Mouse (Mus musculus) fibroblast of lung, adult 2 months (primary cell): ENCODE measurements at regions not wholly inside any gene's neighbourhood (a gene's known extent, or its start where the extent isn't known, plus 50 kb on each side); places are given as distances from the start of the nearest gene placed in this dataset.

Source experiments
- DNase-seq: peaks from one replicate; pipeline ENCODE4 v3.0.0-alpha.2; 2011; ENCODE audit warnings: low read depth

DNA sequence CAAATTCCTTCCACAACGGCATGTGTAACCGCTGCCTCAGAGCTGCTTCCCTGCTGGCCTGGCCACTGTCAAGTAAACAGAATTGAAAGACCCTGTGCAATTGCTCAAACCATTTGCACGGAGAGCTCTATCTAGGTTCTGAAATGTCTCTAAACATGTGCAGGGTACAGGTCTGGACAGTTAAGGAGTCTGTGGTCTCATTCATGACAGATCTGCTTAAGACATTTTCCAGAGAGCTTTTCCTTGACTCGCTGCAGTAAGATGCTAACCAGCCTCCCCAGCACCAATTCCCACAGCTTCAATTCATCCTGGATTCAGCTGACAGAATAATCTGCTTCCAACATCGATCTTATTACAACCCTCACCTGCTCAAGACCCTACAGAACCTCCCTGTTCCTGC lies 235.1 kb upstream of the Mpped2 start:
- DNase-seq = no peak

DNA sequence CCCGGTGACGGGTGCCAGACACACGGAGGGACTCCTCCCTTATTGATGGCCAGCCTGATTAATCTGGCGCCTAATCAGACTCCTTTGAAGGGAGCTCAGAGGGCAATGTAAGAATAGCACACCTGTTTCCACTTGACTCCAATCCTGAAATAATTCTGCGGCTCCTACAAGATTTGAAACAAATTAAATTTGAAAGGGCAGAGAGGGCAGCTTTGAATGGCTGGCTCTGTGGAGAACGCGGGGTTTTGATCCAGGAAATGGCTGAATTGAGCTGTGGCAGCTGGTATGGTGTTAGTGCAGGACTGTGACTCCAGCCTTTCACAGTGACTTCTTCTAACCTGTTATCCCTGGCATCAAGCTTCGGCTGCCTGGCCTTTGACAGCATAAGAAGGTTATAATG lies 232.0 kb upstream of the Mpped2 start:
- DNase-seq = no peak

DNA sequence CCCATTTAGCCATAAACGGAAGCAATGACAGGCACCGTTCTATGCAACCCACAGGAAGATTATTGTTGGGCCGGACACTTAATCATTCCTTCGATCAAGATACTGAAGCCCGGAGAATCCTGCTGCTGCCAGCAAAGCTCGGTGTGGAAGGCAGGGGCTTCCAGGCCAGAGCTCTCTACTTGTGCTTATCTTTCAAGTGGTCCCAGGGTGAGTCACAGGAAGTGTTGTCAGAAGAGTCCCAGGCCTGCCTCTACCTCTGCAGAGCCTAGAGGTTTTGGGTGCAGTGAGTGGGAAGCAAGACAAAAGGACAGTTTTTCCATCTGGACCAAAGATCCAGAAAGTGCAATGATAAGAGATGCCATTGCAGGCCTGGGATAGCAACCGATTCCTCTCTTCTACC lies 231.6 kb upstream of the Mpped2 start:
- DNase-seq = no peak

DNA sequence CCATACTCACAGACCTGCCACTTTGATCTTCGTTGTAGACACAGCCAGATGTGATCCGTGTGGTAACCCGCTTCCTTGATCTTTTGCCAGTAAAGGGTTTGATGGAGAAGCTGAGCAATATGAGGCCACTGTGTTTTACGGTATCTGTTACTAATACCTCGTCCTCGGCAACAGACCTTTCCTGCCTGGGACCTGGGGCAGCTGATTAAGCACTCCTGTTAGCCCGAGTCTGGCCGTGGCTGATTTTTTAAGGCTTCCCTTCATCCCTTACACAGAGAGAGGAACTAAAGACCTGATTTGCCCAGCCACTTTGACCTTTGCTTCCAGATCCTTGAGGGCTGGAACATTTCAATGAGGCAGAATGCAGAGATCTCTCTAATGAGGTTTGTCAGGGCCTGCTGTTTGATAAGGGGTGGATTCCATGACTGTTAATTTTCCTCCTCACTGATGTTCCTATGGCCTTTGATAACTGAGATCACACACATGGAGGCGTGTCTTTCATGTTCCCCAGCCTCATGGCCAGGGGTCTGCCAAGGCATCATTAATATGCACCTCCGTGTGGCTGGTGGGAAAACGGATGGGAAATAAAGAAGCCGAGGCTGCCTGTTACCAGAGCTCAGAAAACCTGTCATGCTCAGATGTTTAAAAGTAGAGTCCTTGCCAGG lies 231.0 kb upstream of the Mpped2 start:
- DNase-seq = no peak

DNA sequence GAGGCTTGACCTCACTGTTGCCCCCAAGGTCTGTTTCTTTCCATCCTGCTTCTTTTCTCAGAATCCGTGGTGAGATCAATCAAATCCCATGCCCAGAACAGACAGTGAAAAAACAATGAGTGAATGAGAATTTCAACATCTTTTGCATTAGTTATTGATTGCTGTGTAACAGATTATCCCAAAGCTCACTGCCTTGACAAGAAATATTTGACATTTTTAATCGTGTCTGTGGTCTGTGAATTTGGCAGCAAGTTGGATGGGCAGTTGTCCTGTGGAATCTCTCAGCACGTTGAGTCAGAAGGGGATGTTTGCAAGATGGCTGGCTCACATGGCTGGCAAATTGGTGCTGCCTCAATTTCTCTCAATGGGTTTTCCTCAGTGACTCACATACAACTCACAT lies 228.0 kb upstream of the Mpped2 start:
- DNase-seq = no peak

DNA sequence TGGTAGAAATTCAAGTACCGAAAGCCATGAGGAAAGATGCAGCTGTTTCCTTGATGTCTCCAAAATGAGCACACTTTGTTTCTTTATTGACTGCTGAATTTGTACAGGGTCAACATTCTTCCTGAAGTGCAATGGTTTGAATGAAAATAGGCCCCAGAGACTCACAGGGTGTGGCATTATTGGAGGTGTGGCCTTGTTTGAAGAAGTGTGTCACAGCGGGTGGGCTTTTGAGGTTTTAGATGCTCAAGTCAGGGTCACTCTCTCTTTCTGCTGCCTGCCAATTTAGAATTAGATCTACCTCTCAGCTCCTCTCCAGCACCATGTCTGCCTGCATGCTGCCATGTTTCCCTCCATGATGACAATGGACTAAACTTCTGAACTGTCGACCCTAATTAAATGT lies 227.2 kb upstream of the Mpped2 start:
- no peak for DNase-seq

DNA sequence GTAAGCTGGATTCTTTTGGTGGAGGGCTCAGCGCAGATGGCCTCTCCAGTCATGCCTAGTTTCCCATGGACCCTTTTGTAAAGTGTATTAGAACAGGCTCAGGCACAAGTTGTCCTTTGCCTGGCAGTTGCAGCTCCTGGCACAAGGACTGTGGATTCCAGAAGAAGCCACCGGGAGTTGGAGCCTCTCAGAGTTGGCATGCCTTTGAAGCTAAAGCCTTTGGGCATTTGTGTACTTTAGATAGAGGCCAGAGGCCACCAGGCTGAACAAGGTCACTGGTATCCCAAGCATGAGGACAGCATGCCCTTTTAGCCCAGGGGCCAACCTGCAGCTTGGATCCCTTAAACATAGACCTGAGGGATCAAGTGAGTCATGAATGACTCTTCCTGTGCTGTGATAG lies 223.9 kb upstream of the Mpped2 start:
- no peak for DNase-seq

DNA sequence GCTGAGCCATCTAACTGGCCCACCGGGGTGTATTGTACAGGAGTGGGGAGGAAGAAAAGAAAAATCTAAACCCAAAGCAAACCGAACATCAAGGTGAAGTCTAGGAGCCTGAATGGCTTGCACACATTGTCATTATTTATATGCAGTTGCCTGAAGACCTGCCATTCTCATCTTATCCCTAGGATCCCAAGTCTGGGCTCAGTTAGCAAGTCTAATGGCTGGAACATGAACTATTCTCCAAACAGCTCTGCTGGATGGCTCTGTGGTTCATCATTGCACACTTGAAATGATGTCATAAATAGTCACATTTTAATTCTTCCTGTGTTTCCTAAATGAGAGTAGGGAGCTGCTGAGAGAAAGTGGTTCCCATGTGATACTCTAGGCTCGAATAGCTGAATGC lies 219.6 kb upstream of the Mpped2 start:
- no peak for DNase-seq

DNA sequence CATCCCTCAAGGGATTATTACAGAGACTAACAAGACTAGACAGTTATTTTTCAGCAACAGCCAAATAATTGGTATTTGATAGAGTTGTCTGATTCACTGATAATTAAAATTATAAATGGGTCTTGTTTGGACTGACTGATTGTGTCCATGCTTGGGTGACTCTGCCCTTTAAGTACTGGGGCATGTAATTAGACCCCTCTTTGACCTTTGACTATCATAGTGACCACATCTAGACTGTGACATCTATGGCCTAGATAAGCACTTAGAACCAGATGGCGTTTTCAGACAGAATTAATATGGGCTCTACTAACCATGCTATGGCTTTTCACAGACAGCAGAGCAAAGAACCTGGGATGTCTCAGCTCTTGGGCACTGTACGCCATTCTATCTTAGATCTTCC lies 215.1 kb upstream of the Mpped2 start:
- no peak for DNase-seq

DNA sequence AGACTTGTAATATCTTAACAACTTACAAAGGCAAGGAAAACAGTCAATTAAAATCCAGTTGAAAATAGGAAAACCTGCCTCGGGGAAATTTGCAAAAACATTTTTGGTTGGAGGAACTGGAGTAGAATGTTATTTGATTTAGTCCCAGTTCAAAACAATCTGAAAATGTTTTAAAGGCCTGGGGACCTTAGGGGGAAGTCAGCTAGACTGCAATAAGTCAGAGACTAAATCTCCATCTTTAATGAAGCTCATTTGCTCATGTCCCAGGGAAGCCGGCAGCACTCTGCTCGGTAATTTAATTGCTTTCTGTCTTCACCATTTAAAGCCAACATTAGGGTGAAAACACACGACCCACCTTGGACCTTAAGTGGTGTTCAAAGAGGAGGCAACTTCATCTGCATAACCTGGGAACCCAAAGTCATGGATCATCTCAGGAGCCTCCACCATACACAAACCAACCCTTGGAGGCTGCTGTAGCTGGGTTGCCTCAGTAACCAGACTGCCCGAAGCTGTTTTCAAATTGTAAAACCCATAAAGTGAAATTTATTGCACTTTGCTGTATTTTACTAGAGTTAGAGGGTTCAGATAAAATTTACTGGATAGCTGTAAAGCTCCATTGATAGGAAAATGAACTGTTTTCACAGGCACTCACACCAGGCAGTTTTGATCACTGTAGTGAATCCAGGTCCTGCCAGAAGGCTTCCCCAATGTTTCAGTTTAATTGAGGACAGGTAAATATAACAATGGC lies 205.6 kb upstream of the Mpped2 start:
- no peak for DNase-seq

DNA sequence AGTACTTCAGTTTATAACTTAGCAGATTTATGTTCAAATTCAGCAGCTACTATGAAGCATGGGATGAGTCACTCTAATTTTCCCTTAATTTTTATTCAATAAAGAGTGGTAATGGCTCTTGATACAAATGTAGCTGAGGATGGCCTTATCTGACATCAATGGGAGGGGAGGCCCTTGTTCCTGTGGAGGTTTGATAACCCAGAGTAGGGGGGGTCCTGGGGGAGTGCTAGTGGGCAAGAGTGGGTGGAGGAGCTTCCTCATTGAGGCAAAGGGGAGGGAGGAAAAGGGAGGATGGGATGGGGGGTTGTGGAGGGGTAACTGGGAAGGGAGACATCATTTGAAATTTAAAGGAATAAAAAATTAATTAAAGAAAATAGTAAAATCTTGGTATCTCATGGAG lies 194.3 kb upstream of the Mpped2 start:
- no peak for DNase-seq

DNA sequence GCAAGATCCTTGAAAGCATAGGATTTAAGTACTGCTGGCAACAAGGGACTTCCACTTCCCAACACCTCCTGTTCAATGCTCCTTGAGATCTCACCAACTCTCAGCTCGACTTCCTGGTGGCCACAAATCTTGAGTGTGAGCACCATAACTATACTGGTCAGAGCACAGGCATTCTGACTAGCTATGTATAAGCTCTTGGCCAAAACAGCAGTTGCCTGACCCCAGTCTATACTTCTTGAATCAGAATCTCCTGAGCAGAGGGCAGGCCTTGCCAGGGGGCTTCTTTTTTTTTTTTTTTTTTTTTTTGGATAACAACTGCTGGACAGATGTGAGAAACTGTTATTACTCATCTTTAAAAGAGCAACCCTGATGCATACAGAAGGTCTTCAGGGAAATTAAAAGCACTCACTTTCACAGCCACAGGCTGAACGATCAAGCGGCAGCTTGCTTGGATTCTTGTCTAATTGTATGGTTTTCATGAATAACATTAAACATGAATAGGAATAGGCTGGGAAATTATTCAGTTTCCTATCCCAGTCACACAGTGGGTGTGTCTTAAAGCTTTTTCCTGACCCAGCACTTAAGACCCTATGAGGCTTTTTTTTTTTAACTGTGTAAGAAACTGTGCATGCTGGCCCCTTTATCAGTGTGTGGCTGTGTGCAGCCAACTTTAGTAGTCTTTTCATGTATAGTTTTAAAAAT lies 193.7 kb upstream of the Mpped2 start:
- no peak for DNase-seq

DNA sequence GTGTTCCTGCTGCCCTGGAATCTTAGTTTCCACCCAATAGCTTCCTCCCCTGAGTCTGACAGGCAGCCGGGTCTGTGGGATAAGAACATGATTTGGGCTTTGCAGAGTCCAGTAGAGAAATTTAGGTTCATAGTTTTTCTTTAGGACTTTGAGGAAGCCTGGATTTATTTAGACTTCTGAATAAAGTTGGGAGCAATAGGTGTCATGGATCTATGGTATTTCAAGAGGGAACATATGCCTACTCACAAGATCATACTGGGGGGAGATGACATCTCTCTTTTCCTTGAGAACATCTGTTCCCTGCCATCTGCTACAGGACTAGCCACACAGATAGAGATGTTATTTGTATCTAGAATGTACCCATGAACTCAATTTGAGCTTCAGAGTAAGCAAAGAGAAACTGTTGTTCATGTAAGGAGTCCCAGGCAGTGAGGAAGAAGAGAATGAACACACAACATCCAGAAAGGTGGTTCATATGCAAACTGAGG lies 188.1 kb upstream of the Mpped2 start:
- no peak for DNase-seq

DNA sequence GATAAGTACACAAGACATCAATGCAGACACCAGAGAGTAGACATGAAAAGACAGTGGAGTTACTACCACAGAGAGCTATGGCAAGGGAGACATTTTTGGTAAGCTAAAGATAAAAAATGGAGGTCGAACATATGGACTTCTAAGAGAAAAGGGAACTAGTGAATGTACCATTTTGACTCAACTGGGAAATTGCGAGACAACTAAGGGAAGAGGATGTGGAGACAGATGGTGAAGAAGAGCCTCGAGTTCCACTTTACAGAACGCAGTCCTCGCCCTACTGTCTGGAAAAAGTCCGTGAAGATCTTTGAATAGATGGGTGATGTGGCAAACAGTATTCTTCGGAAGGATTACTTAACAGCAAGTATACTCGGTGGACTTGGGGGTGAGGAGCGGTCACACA lies 181.2 kb upstream of the Mpped2 start:
- DNase-seq = no peak

DNA sequence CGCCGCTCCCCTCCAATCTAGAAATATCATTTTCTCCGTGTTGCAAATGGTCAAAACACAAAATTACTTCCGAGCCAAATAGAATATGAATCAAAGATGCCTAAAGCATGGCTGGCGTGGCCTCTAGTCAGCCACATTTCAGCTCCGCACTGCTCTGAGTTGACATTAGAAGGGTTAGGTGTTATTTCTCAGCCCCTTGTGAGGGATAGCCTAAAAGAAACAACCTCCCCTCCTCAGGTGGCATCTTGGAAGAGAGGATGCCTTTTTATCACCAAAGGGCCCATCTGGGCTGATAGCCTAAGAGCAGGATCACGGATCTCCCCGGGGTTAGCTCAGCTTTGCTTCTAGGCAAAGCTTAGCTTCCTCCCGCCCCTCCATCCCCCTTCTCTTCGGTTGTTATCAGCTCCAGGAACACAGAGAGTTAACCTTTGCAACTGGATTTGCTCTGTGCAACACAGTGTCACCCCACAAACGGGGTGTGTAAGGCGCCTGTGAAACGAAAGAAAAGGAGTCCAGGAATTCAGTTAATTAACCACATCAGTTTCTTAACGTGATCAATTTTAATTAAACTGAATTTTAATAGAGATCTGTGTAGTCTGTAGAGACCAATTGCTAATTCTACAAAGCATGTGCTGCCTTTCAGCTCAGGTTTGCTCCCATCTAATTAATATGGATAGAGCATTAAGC lies 180.6 kb upstream of the Mpped2 start:
- no peak for DNase-seq

DNA sequence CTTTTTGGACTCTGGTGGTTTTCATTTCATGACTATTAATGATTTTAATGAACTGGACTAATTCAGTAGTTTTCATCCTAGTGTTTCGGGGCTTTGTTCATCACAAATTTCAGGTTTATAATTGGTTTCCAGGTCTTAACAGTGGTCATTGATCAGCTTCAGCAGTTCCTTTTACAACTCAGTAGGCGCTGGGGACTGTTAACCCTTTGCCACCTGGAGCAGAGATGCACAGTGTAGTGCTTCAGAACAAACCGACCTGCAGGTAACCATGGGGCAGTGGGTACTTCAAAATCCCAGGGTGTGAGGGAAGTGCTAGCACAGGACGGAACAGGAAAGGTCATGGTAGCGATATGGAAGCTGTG lies 180.1 kb upstream of the Mpped2 start:
- DNase-seq = no peak

DNA sequence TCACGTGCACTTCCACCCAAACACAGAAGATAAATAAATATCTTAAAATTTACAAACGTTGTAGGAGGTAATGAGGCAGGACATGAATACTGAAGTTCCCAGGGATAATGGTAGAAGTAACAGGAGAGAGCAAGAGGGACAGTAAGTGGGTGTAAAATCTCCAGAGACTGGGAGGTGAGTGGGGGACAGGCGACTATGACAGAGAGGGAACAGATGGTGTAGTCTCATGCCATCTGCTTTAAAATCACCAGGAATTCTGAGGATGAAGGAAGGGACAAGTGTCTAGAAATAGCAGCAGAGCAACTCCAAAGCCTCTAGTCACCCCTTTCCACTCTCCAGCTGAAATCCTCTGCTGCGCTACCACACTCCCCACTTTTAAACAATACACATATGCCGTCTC lies 175.8 kb upstream of the Mpped2 start:
- DNase-seq = no peak

DNA sequence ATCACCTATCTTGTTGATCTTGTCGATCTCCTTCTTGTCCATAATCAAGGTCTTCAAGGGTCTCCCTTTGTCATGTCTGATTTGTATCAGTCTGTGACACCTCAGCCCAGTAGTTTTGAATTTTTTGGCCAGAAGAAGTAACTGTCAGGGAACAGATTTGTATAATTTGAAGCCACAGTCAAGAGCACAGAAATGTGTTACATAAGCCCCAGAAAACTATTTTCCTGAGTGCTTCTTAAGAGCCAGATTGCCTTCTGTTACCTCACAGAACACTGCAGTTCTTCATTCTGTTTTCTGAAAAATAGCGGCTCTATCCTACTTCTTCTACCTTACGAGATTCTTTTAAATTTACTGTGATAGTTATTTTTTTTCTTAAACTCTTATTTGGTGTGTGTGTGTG lies 170.1 kb upstream of the Mpped2 start:
- no peak for DNase-seq

DNA sequence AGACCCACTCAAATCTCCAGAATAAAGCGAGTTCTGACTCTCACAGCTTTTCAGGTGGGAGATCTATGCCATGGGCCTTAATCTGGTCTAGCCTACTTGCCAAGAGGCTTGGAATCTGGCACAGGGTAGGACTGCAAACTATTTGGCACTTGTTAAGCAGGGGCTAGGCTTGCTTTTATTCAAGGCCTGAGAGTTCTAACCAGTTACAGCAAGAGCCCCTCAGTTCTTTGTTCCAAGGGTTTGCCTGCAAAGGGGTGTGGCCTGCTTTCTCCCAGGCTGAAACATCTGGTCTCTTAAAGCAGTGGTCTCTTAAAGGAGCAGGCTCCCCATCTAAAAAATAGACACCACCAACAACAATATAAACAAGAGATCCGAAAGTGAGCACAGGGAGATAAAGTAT lies 166.1 kb upstream of the Mpped2 start:
- DNase-seq = no peak

DNA sequence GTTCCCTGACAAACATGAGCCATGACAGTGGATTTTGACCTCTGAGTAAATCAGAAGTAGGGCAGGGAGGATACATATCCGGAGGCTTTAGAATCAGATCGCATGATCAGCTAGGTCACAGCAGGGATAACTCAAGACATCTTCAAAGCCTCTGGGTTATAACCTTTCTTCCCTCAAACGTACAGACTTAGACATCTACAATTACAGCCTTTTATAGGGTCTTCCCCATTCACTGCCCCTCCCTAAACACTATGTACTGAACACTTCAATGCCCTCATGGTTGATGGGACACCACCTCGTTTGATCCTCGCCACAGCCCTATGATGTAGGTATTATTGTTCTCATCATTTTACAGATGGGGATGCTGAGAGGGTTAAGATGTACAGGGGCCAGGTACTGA lies 163.8 kb upstream of the Mpped2 start:
- DNase-seq = no peak

DNA sequence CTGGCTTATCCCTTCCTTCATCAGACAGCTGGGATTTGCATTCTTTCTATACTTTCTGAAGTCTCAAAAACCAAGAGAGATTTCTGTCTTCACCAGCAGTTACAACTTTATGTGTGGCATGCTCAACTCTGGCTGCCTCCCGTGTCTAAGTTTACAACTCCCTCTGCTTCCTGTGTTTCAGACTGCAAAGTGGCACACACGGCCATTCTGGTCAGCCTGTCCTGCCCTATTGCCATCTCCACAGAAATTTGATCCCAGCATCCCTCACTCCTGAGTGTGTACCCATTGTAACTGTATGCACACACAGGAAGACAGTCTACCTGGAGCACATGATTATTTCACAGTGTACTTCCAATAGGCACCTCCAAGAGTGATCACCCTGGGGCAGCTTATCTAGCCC lies 163.3 kb upstream of the Mpped2 start:
- no peak for DNase-seq

DNA sequence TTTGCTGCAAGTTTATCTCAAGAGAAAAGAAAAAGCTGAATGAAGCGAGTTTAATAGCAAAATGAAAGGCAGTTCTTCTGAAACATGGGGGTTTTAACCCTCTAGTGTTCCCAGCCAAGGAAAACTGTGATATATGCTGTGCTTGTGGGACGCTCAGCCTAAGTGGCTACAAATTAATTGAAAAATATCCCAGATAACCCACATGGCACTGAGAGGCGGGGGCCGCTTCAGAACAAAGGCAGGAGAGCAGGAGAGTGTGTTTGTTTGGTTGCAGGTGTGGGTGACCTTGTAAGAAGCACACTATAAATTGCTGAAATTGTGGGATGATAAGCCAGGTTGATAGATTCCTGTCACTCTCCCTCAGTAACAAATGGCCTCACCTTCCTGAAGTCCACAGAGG lies 154.7 kb upstream of the Mpped2 start:
- no peak for DNase-seq

DNA sequence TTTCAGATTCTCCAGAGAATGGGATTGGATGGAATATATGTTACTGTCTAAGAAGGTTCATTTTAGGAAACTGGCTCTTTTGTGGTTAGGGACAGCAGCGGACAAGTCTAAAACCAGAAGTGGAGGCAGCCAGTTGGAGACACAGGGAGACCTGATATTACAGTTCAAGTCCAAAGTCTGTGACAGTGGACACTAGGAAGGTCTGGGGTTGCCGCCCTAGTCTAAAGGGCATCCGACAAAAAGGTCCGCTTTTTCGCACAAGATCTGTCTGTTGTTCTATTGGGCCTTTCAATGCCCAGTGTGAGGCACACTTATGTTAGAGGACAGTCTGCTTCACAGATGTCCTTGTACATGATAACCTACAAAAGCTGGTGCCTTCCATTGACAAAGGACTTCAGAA lies 152.9 kb upstream of the Mpped2 start:
- DNase-seq = no peak
